Mouse (Mus musculus) liver, embryonic 15.5 days (tissue): ENCODE results near the gene Sphk1. TPM values are rescaled to one million over a fixed set of nuclear protein-coding genes. Genes with fewer than 3 reads are reported as not detected.

Source experiments
- ATAC-seq: fragments of 200-750 bp; cut with Nextera tagmentation; 2 replicates; pipeline ENCODE4 v1.8.0; 2017; ENCODE audit warnings: moderate number of reproducible peaks, mild to moderate bottlenecking, moderate library complexity; ENCODE audit not compliant: insufficient read depth
- H3K27ac ChIP-seq: fragments of 300-500 bp; sonication (generic); replicated peaks from 2 replicates; pipeline ENCODE4 v1.5.1; 2015; ENCODE audit warnings: mild to moderate bottlenecking, inconsistent platforms
- H3K27me3 ChIP-seq: fragments of 300-500 bp; sonication (generic); 2 replicates; pipeline ENCODE4 v1.6.1; 2015; ENCODE audit warnings: mild to moderate bottlenecking, inconsistent platforms
- H3K36me3 ChIP-seq: fragments of 300-500 bp; sonication (generic); replicated peaks from 2 replicates; pipeline ENCODE4 v1.6.1; 2015; ENCODE audit warnings: moderate library complexity, mild to moderate bottlenecking, inconsistent platforms
- H3K4me1 ChIP-seq: fragments of 300-500 bp; sonication (generic); replicated peaks from 2 replicates; pipeline ENCODE4 v1.6.1; 2015; ENCODE audit warnings: inconsistent platforms
- H3K4me2 ChIP-seq: fragments of 300-500 bp; sonication (generic); 2 replicates; pipeline ENCODE4 v1.6.1; 2015; ENCODE audit warnings: moderate library complexity, mild to moderate bottlenecking, inconsistent platforms
- H3K4me3 ChIP-seq: fragments of 300-500 bp; sonication (generic); replicated peaks from 2 replicates; pipeline ENCODE4 v1.5.1; 2015; ENCODE audit warnings: mild to moderate bottlenecking, inconsistent platforms
- H3K9ac ChIP-seq: fragments of 300-500 bp; sonication (generic); 2 replicates; pipeline ENCODE4 v1.6.1; 2015; ENCODE audit warnings: moderate library complexity, mild to moderate bottlenecking, inconsistent platforms
- H3K9me3 ChIP-seq: fragments of 300-500 bp; sonication (generic); replicated peaks from 2 replicates; pipeline ENCODE4 v1.6.1; 2016; ENCODE audit warnings: inconsistent platforms
- WGBS: fragments of 180-500 bp; shearing (Covaris S2); methylation state at CpG from one replicate; pipeline ENCODE4 v1.1.7; 2015; ENCODE audit warnings: mixed read lengths; ENCODE audit not compliant: insufficient replicate concordance; 5-methylcytosine and 5-hydroxymethylcytosine counted together
- polyA plus RNA-seq: library from polyadenylated mRNA; unstranded; fragments of >200 nt; fragmentation: Nextera tagmentation; extraction: Ambion mirVana; gene quantifications from 2 replicates; pipeline ENCODE4 v1.2.1, GENCODE M21; 2015

Sphk1 gene
- polyA plus RNA-seq, 1 experiment from 2014 or later, result 28.8 TPM

GRCm38 (mm10) chr11:116528636-116529320, 1.9 kb upstream of the Sphk1 start:
- ATAC-seq, result no peak
- H3K9ac ChIP-seq, result no peak overlapping the region
- WGBS, result 72% methylated on average over 8 of the region's 8 CpGs
- peaks cover 48% of the 10 kb centered on the region for H3K4me1 ChIP-seq
- H3K4me2 ChIP-seq, result no peak overlapping the region
- no peaks in the 10 kb centered on the region for H3K36me3 ChIP-seq
- peaks cover 75% of the 10 kb centered on the region for H3K27me3 ChIP-seq
- no peak overlapping the region for H3K27ac ChIP-seq
- H3K4me3 ChIP-seq, result no peak overlapping the region
- H3K9me3 ChIP-seq, result no peaks in the 10 kb centered on the region

- 3% methylated on average over 48 of the region's 48 CpGs for WGBS
- Histone ChIP-seq H3K9ac (peak overlapping the region; percentile 95), H3K36me3 (peaks cover 21% of the 10 kb centered on the region), H3K27me3 (peaks cover 68% of the 10 kb centered on the region), H3K4me1 (peaks cover 69% of the 10 kb centered on the region), H3K4me2 (peak overlapping the region; percentile 99), H3K4me3 (peak overlapping the region; percentile 76), H3K27ac (peak overlapping the region; percentile 99), H3K9me3 (no peaks in the 10 kb centered on the region)
- ATAC-seq, result no peak
These were observed 856 bp downstream of the Sphk1 start for GRCm38 (mm10) chr11:116531371-116532191.

GRCm38 (mm10) chr11:116532262-116532809, 1.6 kb downstream of the Sphk1 start:
- no peak for ATAC-seq

GRCm38 (mm10) chr11:116532810-116533338, 2.1 kb downstream of the Sphk1 start:
- Histone ChIP-seq H3K27me3 (peaks cover 57% of the 10 kb centered on the region), H3K4me3 (peak overlapping the region; percentile 76), H3K27ac (peak overlapping the region; percentile 99), H3K4me2 (peak overlapping the region; percentile 99), H3K4me1 (peaks cover 82% of the 10 kb centered on the region), H3K9me3 (no peaks in the 10 kb centered on the region), H3K36me3 (peaks cover 33% of the 10 kb centered on the region), H3K9ac (peak overlapping the region; percentile 95)
- 1% methylated on average over 50 of the region's 50 CpGs for WGBS
- ATAC-seq, result peak; percentile 49

More at GRCm38 (mm10) chr11:116532262-116532809, 1.6 kb downstream of the Sphk1 start:
- peak overlapping the region; percentile 76 for H3K4me3 ChIP-seq
- H3K36me3 ChIP-seq, result peaks cover 28% of the 10 kb centered on the region
- peaks cover 62% of the 10 kb centered on the region for H3K27me3 ChIP-seq
- WGBS, result 1% methylated on average over 30 of the region's 30 CpGs
- peaks cover 77% of the 10 kb centered on the region for H3K4me1 ChIP-seq
- peak overlapping the region; percentile 99 for H3K4me2 ChIP-seq
- H3K9ac ChIP-seq, result peak overlapping the region; percentile 95
- no peaks in the 10 kb centered on the region for H3K9me3 ChIP-seq
- H3K27ac ChIP-seq, result peak overlapping the region; percentile 99

GRCm38 (mm10) chr11:116533341-116534153, 2.8 kb downstream of the Sphk1 start:
- H3K27me3 ChIP-seq, result peaks cover 54% of the 10 kb centered on the region
- peak overlapping the region; percentile 76 for H3K4me3 ChIP-seq
- H3K9me3 ChIP-seq, result no peaks in the 10 kb centered on the region
- under 1% methylated on average over 63 of the region's 63 CpGs for WGBS
- H3K36me3 ChIP-seq, result peaks cover 40% of the 10 kb centered on the region
- ATAC-seq, result peak; percentile 87
- peak overlapping the region; percentile 99 for H3K4me2 ChIP-seq
- peak overlapping the region; percentile 99 for H3K27ac ChIP-seq
- peak overlapping the region; percentile 95 for H3K9ac ChIP-seq
- peaks cover 89% of the 10 kb centered on the region for H3K4me1 ChIP-seq

GRCm38 (mm10) chr11:116534154-116534865, 3.6 kb downstream of the Sphk1 start:
- no peaks in the 10 kb centered on the region for H3K9me3 ChIP-seq
- peak overlapping the region; percentile 99 for H3K4me2 ChIP-seq
- WGBS, result 13% methylated on average over 20 of the region's 20 CpGs
- H3K27me3 ChIP-seq, result peaks cover 46% of the 10 kb centered on the region
- peaks cover 97% of the 10 kb centered on the region for H3K4me1 ChIP-seq
- ATAC-seq, result peak; percentile 80
- peak overlapping the region; percentile 99 for H3K27ac ChIP-seq
- peaks cover 47% of the 10 kb centered on the region for H3K36me3 ChIP-seq
- peak overlapping the region; percentile 95 for H3K9ac ChIP-seq
- peak overlapping the region; percentile 76 for H3K4me3 ChIP-seq

GRCm38 (mm10) chr11:116536685-116537084, 6.0 kb downstream of the Sphk1 start:
- Histone ChIP-seq H3K9ac (peak overlapping the region; percentile 50), H3K36me3 (peaks cover 71% of the 10 kb centered on the region), H3K27ac (peak overlapping the region; percentile 99), H3K4me2 (peak overlapping the region; percentile 99), H3K27me3 (peaks cover 26% of the 10 kb centered on the region), H3K4me1 (peaks cover 76% of the 10 kb centered on the region), H3K4me3 (peak overlapping the region; percentile 76), H3K9me3 (no peaks in the 10 kb centered on the region)
- peak; percentile 21 for ATAC-seq
- 19% methylated on average over 7 of the region's 7 CpGs for WGBS

GRCm38 (mm10) chr11:116537388-116537787, 6.7 kb downstream of the Sphk1 start:
- peak overlapping the region; percentile 99 for H3K27ac ChIP-seq
- H3K4me3 ChIP-seq, result peak overlapping the region; percentile 76
- H3K9ac ChIP-seq, result peak overlapping the region; percentile 50
- 46% methylated on average over 5 of the region's 5 CpGs for WGBS
- peaks cover 69% of the 10 kb centered on the region for H3K4me1 ChIP-seq
- no peak for ATAC-seq
- peaks cover 78% of the 10 kb centered on the region for H3K36me3 ChIP-seq
- peaks cover 19% of the 10 kb centered on the region for H3K27me3 ChIP-seq
- H3K9me3 ChIP-seq, result no peaks in the 10 kb centered on the region
- H3K4me2 ChIP-seq, result peak overlapping the region; percentile 99

- Histone ChIP-seq H3K9me3 (no peaks in the 10 kb centered on the region), H3K36me3 (peaks cover 87% of the 10 kb centered on the region), H3K9ac (0 out of 2 replicates have a peak overlapping the region, but pooled peaks have one; percentile 23), H3K4me3 (peak overlapping the region; percentile 17; the same call in 1 of the 2 replicates), H3K4me2 (peak overlapping the region; percentile 99), H3K27ac (peak overlapping the region; percentile 99), H3K4me1 (peaks cover 61% of the 10 kb centered on the region), H3K27me3 (peaks cover 10% of the 10 kb centered on the region)
- 0 out of 2 replicates have a peak, but pooled peaks have one; percentile 3 for ATAC-seq
- WGBS, result 49% methylated on average over 12 of the region's 12 CpGs
These were observed 7.5 kb downstream of the Sphk1 start for GRCm38 (mm10) chr11:116538142-116538735.
